Mouse (Mus musculus): ENCODE measurements around the gene Atxn1.

Gene Atxn1

DNA sequence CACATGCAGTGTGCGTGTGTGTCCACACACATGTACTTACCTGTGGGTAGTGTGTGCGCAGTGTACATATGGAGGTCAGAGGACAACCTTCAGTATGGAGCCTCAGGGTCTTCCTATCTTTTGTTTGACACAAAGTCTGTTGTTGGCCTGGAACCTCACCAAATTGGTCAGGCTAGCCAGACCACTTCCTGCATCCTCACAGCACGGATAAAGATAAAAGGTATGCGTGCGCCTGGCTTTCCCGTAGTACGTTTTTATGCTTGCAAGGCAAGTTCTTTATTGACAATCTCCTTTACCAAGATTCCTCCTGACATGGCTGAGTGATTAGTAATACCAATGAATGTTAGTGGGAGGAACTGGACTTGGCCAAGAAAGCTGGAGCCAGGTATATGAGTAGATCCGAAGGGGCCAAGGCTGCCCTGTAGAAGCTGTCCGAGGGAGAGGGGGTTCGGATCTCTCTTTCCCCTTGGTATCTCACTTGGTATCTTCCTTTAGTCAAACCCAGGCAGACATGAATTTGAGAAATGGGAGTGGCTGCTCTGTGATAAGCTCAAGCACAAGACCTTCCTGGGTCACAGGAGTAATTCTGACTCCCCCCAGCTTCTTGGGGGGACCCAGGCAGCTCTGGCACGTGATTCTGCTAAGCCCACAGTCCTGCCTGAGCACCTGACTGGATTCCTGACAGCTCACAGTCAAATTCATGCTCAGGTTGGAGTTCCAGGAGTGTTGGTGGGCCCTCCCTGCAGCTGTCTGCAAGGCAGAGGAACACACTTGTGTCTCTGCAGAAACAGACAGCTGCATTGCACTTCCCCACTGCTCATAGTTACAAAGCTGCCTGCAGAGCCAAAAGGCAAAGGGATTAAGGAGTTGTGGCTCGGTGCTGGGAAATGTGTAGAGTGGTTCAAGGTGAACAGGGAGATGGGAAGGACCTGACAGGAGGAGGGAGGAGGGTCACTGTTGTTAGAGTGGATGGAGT lies 451.5 kb downstream of the Atxn1 start:
- no peak for DNase-seq

DNA sequence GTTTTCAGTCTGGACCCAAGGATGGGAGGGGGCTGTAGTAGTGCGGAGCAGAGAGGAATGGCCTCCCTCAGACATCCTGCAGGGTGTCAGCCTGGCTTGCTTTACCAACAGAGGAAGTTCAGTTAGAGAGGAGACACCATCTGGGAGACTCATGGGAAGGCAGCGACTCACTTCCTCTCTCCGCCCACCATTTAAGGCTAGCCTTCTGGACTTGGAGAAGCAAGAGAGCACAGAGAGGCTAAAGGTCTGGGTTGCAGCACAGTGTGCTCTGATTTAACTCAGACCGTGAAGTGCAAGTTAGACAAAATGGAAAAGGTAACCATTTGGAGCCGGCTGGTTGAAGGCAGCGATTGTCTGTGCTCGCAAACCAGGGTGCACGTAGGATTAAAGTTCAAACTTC lies 452.3 kb downstream of the Atxn1 start:
- DNase-seq, result no peak

DNA sequence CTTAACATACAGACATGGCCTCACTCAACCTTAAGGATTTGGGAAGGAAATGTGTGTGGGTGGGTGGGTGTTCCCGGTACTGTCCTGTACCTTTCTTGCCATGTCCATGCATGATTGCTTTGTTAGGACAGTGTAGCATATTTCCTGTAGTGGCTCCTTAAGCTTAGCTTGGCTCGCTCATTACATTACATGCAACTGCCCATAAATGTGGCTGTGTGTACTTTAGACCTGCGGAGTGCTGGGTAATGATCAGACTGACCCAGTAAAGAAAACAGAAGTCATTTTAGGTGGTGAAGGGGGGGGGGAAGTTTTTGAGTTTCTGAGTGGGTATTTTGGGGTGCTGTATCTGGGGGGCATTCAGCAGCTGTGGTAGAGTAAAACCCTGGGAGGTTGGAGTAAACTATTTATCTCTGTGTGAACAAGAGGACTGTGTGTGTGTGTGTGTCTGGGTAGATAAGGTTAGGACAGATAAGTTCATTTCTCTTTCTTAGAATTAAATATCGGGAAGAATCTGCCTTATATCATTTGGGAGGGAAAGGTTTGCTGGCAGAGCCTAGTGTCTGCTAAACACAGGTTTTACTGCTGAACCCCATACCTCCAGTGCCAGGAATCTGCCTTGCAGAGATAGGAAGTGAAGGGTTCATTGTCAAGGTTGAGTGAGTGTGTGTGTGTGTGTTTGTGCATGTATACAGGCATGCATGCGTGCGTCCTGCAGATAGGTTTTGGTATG lies 452.9 kb downstream of the Atxn1 start:
- DNase-seq, result no peak

DNA sequence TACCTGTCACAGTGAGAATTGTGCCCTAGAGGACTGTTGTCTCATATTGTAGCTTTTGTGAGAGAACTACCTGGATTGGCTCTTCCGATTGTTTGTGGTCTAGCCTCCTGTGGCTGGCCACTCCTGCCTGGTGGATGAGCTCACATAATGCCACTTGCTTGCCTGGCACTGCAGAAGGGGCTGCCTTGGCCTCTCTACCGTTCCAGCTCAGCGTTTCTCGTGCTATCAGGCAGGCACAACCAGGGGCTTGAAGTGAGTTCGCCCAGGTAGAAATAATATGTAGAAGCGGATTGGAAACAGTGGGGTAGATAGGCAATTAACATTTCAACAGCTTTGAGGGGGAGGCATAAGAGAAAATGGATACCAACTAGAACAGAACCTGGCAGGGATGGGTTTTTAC lies 455.4 kb downstream of the Atxn1 start:
- no peak for DNase-seq

DNA sequence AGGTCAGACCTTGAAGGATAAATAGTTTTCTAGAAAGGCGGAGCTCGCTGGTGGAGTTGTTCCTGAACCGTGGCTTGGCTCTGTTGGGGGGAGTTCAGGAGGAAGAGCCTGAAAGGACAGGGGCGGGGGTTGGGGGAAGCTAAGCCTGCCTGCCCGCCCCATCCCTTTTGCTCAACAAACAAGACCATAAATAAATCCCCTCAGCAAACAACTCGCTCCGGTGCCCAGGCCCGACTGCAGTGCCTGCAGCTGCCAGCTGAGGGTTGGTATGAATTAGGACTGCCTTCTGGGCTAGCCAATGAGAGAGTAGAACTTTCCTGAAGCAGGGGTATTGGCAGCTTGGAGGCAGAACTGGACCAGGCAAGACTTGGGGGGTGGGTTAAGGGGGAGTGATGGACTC lies 456.3 kb downstream of the Atxn1 start:
- DNase-seq, result peak; percentile 81

DNA sequence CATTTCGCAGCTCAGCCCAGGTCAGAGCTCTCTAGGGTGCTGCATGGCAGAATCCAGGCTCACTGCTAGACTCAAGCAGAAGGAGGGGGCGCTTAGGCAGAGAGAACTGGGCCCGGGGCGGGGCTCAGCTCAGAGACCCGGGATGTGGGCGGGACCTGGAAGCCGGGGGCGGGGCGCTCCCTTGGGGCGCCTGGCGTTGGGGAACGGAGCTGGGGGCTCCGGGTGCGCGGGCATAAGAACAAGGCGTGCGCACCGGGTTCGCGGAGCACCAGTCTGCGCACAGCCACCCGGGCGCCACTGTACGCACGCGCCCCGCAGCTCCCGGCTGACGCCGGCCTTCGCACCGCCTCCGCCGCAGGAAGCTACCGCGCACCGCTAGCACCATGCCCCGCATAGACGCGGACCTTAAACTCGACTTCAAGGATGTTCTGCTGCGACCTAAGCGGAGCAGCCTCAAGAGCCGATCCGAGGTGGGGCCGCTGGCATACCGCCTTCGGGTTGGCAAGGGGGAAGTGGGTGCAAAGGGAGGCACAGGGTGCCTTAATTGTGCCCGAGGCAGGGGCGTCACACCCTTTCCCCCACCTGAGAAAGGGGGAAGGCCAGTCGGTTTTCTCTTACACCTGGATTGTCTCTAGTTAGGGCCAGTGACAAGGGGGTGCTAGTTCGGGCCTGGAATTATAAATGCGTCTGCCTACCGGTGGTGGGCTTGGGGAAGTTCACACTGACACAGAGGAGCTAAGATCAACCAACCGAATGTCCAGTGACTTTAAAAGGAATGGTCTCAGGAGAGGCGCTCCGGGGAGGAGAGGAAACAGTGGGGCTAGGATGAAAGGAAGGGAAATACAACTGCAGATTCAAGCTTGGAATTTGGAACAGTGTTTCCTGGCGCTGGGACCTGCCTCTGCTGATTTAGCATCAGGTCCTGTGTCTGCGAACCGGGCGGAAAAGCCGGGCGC lies 457.3 kb downstream of the Atxn1 start, which contains the start of gene Gmpr:
TSS of gene Gmpr (plus strand) at position 171 of the 956 bp plus-strand sequence.
- DNase-seq, result peak; percentile 90

DNA sequence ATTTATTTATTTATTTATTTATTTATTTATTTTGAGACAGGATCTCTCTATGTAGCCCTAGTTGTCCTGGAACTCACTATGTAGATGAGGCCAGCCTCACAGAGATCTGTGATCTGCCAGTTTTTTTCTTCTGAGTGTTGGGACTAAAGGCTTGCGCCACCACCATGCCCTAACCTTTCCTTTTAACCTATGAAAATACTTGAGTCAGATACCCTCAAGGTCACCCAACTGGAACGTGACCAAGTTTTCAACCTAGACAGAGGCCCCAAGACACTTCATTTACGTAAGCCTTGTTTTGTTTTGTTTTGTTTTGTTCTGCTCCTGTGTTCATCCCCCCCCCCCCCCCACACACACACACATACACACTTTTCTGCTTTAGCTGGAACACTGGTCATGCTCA lies 459.3 kb downstream of the Atxn1 start:
- DNase-seq, result no peak

DNA sequence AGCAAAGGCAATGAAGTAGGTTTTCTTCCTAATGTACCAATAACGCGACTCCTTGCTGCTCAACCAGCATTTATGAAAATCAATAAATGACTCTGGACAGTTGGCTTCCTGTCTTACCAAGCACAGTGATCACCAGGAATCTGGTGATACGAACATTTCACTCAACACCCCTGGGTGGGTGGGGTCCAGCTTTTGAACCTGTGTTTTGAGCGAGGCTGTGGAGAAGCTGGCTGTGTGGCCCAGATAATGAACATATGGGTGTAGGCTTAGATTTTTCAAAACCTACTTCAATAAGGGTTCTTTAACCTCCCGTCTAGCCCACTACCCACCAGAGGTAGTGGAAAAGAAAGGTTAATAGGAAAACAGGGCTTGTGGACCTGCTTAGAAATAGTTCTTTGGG lies 462.0 kb downstream of the Atxn1 start:
- DNase-seq, result no peak

DNA sequence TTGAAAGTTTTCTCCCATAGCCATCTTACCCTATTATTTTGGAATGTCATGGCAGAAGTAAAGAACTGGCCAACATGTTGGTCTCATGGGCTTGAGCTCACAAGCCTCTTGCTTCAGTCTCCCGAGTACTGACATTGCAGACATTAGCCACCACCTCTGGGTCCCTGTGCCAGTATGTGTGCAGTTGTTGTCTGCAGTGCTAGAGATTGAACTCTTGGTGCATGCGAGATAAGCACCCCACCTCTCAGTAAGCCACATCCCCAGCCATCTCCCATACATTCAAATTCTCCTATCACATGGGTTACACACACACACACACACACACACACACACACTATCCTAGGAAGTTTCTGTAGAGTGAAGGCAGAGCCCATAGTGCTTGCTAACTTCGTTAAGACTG lies 464.9 kb downstream of the Atxn1 start:
- DNase-seq, result no peak

Measured in retina, postnatal 1 day (tissue).